Mouse (Mus musculus) hematopoietic stem cell, adult 5-6 weeks (primary cell): Measurements from ENCODE around the gene Ect2l. TPM values are rescaled to one million over a fixed set of nuclear protein-coding genes. Genes with fewer than 3 reads are reported as not detected.
"Not testable (repeated sequence)": the region's sequence is repeated elsewhere in the genome, so short reads cannot be mapped to it uniquely, and the experiment has no call there.

ENCODE experiments used
- ATAC-seq, 2 experiments: fragments of 125-278 bp in 1 of 2; replicated peaks in 1 of 2; 2 replicates each; pipeline ENCODE4 v1.8.0; 2016 to 2017; ENCODE audit warnings: inconsistent platforms in 2 of 2, mild to moderate bottlenecking in 2 of 2, moderate number of reproducible peaks in 2 of 2, low read depth in 1 of 2, moderate TSS enrichment in 1 of 2; ENCODE audit not compliant: low FRiP score in 2 of 2, poor library complexity in 2 of 2, severe bottlenecking in 2 of 2, insufficient read depth in 1 of 2, low TSS enrichment in 1 of 2
- total RNA-seq: library from RNA; stranded (forward); fragments of 172-1452, 232-1000 nt; gene quantifications from 2 replicates; pipeline ENCODE4 v1.2.3, GENCODE M21; 2017

The Ect2l gene
- total RNA-seq, 1 experiment from 2014 or later, result not detected

GRCm38 (mm10) chr10:18197206-18197979, 13.3 kb downstream of the Ect2l start:
- peak; percentile 83 to 84 for ATAC-seq

DNA sequence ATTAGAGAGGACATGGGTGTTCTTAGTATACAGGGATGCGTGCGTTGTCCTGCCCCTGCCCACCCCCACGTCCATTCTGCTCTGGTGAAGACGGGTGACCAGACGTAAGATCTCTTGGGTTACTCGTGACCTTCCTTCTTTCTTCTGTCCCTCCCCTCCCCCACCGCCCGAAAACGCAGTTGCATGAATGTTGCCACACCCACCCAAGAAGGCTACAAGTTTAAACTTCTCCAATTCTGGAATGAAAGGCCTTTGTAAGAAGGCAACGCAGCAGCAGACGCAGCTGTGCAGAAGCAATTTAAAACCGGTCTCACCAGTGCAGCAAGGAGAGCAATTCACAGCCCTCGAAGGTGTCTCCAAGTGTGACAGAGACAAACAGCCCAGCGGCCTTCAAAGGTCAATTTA, 16.0 kb downstream of the Ect2l start:
- peak in 1 of 2 experiments; percentile 48; a peak in 1 of 4 replicates for ATAC-seq

DNA sequence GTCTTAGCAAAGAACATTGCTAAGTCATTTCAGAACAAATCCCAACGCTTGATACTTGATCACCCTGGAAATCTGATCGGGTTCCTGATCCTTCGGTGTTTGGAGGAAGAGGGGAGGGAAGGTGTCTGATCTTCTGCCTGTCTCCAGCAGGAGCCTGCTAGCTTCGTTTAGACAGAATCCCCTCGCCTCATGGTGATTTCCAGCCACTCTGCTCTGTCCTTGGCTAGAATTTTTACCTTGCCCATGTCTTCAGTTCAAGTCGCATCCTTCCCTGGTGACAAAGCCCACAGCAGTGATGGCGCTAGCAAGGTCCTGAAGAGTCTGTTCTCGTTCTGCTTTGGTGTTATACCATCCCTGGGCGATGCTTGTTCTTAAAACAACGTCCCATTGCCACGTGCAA, 16.5 kb downstream of the Ect2l start:
- no peak for ATAC-seq

GRCm38 (mm10) chr10:18193221-18193620, 17.5 kb downstream of the Ect2l start:
- ATAC-seq, result no peak

- ATAC-seq, result peak; percentile 72 to 74
Measured at GRCm38 (mm10) chr10:18191706-18192105, 19.0 kb downstream of the Ect2l start.

DNA sequence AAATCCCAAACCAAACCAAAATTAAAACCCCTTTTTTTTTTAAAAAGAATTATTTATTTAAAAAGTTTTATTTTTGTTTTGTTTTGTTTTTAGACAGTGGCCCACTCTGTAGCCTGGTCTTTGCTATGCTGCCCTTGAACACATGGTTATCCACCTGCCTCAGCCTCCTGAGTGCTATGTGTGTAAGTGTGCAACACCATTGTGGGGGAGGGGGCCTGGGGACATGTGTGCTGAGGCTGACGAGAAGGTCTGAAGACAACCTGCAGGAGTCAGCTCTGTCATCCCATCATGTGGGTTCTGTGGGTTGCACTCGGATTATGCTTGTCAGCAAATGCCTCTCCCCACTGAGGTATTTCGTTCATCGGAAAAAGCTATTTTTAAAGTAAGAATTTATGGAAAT, 21.2 kb downstream of the Ect2l start:
- ATAC-seq, result no peak

- no peak for ATAC-seq
Measured at GRCm38 (mm10) chr10:18188564-18188963, 22.1 kb downstream of the Ect2l start.

- ATAC-seq, result no peak
Measured at GRCm38 (mm10) chr10:18182246-18182645, 28.4 kb downstream of the Ect2l start.

- ATAC-seq, result no peak
Measured at GRCm38 (mm10) chr10:18177304-18177703, 33.4 kb downstream of the Ect2l start.

DNA sequence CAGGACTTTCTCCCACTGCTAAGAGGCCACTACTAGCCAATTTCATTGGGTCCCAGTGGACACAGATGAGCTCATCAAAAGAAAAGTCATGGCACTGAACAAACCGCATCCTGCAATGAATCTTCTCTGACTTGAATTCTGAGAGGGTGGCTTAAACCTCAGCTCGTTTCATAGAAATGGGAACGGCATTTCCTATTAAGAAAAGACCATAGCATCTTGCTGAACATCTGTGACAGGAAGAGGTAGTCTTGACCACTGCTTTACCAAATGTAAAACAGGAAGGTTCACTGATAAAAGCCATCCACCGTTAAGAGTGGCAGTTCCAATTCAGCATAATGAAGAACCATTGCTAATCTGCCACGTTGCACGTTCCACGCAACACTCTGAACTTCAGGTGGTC, 34.0 kb downstream of the Ect2l start:
- peak in 1 of 2 experiments; percentile 32; a peak in 2 of 4 replicates for ATAC-seq

- no peak for ATAC-seq
Measured at GRCm38 (mm10) chr10:18175087-18175486, 35.6 kb downstream of the Ect2l start.

GRCm38 (mm10) chr10:18162435-18162971, 48.2 kb downstream of the Ect2l start:
- no peak; a peak in 1 of 4 replicates for ATAC-seq

DNA sequence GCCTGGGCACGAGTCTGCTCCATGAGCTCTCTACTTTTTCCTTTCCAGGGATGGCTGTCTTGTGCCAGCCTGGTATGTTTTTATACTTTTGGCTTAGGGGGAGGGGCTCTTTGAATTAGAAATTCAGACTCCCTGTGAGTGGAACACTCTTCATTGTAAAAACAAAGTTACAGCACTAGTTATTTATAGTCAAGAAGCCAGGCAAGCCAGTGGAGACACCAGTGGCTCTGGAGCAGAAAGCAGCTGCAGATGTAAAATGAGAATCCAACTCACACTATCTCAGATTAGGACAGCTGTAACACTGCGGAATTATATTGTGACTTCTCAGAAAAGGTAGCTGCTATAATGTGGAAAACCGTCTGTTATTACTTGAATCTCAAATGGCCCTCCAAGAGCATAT, 63.5 kb downstream of the Ect2l start:
- ATAC-seq, result no peak

- no peak for ATAC-seq
Measured at GRCm38 (mm10) chr10:18142231-18142630, 68.5 kb downstream of the Ect2l start.

GRCm38 (mm10) chr10:18141389-18141788, 69.3 kb downstream of the Ect2l start:
- no peak for ATAC-seq

DNA sequence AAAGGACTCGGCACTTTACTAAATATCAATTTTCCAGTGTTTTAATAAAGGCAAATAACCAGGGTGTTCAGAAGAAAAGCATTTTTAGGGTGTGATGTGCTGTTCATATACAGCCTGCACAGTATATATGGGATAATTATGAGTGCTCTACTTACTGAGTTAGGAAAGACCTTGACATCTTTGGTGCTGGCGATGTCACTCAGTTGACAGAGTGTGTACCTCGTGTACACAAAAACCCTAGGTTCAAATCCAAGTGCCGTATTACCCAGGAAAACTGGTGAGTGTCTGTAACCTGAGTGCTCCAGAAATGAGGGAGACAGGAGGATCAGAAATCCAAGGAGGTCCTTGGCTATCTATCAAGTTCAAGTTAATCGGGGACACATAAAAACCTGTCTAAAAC, 71.1 kb downstream of the Ect2l start:
- ATAC-seq, result no peak

DNA sequence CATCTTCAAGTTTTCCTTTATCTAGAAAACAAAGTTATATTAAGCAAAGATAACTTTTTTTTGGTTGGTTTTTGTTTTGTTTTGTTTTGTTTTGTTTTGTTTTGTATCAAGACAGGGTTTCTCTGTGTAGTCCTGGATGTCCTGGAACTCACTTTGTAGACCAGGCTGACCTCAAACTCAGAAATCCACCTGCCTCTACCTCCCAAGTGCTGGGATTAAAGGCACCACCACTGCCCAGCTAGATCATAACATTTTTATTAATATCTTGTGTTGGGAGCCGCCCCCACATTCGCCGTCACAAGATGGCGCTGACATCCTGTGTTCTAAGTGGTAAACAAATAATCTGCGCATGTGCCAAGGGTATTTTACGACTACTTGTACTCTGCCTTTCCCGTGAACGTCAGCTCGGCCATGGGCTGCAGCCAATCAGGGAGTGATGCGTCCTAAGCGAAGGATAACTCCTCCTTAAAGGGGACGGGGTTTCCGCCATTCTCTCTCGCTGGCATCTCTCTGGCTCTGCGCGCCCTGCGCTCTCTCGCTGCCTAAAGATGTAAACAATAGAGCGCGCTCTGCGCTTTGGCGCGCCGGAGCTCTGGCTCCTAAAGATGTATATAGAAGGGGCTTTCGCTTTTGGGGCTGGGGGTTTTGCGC, 71.7 kb downstream of the Ect2l start:
- not testable (repeated sequence) for ATAC-seq
